ENCODE assay signal across 8 mouse cellular contexts in genomic region chr4:141809850-141810464, GRCm38 (mm10). TPM values are rescaled to one million over a fixed set of nuclear protein-coding genes. Genes with fewer than 3 reads are reported as not detected.
DNase-seq lines count a peak whose midpoint lies in the region; ATAC-seq lines count a peak whose summit lies in the region.

No protein-coding gene starts in this region.

- peak; percentile 64 for DNase-seq in forebrain, embryonic 11.5 days (ENCODE audit: low spot score)
- DNase-seq in thymus, postnatal 14 days, result peak; percentile 37
- no peak for DNase-seq in thymus, adult 18-20 months
- peak; percentile 61 for DNase-seq in hindbrain, embryonic 14.5 days (ENCODE audit: low spot score)
- no peak for DNase-seq in gastrocnemius, postnatal 4 days (ENCODE audit: low spot score in 2 of 2)
- no peak for DNase-seq in cerebellum, adult 11-12 months

- 83% methylated on average over 8 of the region's 8 CpGs for WGBS in forebrain, embryonic 11.5 days
- 79% methylated on average over 8 of the region's 8 CpGs for WGBS in forebrain, embryonic 12.5 days
- WGBS in hindbrain, embryonic 14.5 days, result 80% methylated on average over 8 of the region's 8 CpGs
- 75% methylated on average over 8 of the region's 8 CpGs for WGBS in midbrain, embryonic 12.5 days

- no peak overlapping the region for H3K4me2 ChIP-seq in forebrain, embryonic 11.5 days (ENCODE audit: low read depth, low read length, severe bottlenecking)
- H3K4me2 ChIP-seq in forebrain, embryonic 12.5 days, result no peak overlapping the region
- no peak overlapping the region for H3K4me2 ChIP-seq in hindbrain, embryonic 14.5 days (replicated peaks)
- no peak overlapping the region for H3K4me2 ChIP-seq in midbrain, embryonic 12.5 days (replicated peaks)

- no peaks in the 10 kb centered on the region; the same call in 1 of the 2 replicates for H3K36me3 ChIP-seq in forebrain, embryonic 11.5 days (ENCODE audit: control insufficient read depth, insufficient read depth, low read length)
- H3K36me3 ChIP-seq in forebrain, embryonic 12.5 days (replicated peaks), result peaks cover 91% of the 10 kb centered on the region
- peaks cover 96% of the 10 kb centered on the region for H3K36me3 ChIP-seq in hindbrain, embryonic 14.5 days (replicated peaks; ENCODE audit: control insufficient read depth, insufficient read depth)
- H3K36me3 ChIP-seq in midbrain, embryonic 12.5 days, result peaks cover 89% of the 10 kb centered on the region

- no peak overlapping the region for H3K27ac ChIP-seq in forebrain, embryonic 11.5 days (ENCODE audit: low read depth, low read length)
- no peak overlapping the region for H3K27ac ChIP-seq in forebrain, embryonic 12.5 days
- no peak overlapping the region for H3K27ac ChIP-seq in hindbrain, embryonic 14.5 days
- H3K27ac ChIP-seq in midbrain, embryonic 12.5 days (replicated peaks), result 0 out of 2 replicates have a peak overlapping the region, but pooled peaks have one; percentile 20

- H3K27me3 ChIP-seq in forebrain, embryonic 11.5 days (ENCODE audit: control insufficient read depth, insufficient read depth, low read length), result no peaks in the 10 kb centered on the region
- H3K27me3 ChIP-seq in forebrain, embryonic 12.5 days, result no peaks in the 10 kb centered on the region
- H3K27me3 ChIP-seq in hindbrain, embryonic 14.5 days (ENCODE audit: control insufficient read depth, insufficient read depth, low read length), result no peaks in the 10 kb centered on the region
- H3K27me3 ChIP-seq in midbrain, embryonic 12.5 days, result no peaks in the 10 kb centered on the region

- no peak for ATAC-seq in forebrain, embryonic 11.5 days (replicated peaks; ENCODE audit: low FRiP score)
- no peak for ATAC-seq in forebrain, embryonic 12.5 days (ENCODE audit: low FRiP score)
- peak; percentile 66; the same call in 1 of the 2 replicates for ATAC-seq in hindbrain, embryonic 14.5 days (ENCODE audit: low FRiP score)
- peak; percentile 58; the same call in 1 of the 2 replicates for ATAC-seq in midbrain, embryonic 12.5 days (ENCODE audit: low FRiP score, low read depth)

- no peaks in the 10 kb centered on the region for H3K4me1 ChIP-seq in forebrain, embryonic 11.5 days (replicated peaks; ENCODE audit: control insufficient read depth, insufficient read depth, low read length)
- no peaks in the 10 kb centered on the region for H3K4me1 ChIP-seq in forebrain, embryonic 12.5 days
- no peaks in the 10 kb centered on the region for H3K4me1 ChIP-seq in hindbrain, embryonic 14.5 days (replicated peaks; ENCODE audit: control insufficient read depth, insufficient read depth, low read length)
- no peaks in the 10 kb centered on the region for H3K4me1 ChIP-seq in midbrain, embryonic 12.5 days

- no peak overlapping the region for H3K9ac ChIP-seq in forebrain, embryonic 11.5 days (ENCODE audit: low read length)
- H3K9ac ChIP-seq in forebrain, embryonic 12.5 days, result no peak overlapping the region
- no peak overlapping the region for H3K9ac ChIP-seq in hindbrain, embryonic 14.5 days
- H3K9ac ChIP-seq in midbrain, embryonic 12.5 days (replicated peaks), result no peak overlapping the region

- no peaks in the 10 kb centered on the region for H3K9me3 ChIP-seq in forebrain, embryonic 11.5 days (ENCODE audit: control insufficient read depth, low read length)
- no peaks in the 10 kb centered on the region for H3K9me3 ChIP-seq in forebrain, embryonic 12.5 days
- H3K9me3 ChIP-seq in hindbrain, embryonic 14.5 days (ENCODE audit: control insufficient read depth, low read length), result no peaks in the 10 kb centered on the region
- no peaks in the 10 kb centered on the region for H3K9me3 ChIP-seq in midbrain, embryonic 12.5 days

- no peak overlapping the region for H3K4me3 ChIP-seq in forebrain, embryonic 11.5 days (ENCODE audit: low read depth, low read length)
- no peak overlapping the region for H3K4me3 ChIP-seq in forebrain, embryonic 12.5 days (replicated peaks)
- H3K4me3 ChIP-seq in hindbrain, embryonic 14.5 days (replicated peaks; ENCODE audit: low read length), result no peak overlapping the region
- no peak overlapping the region for H3K4me3 ChIP-seq in midbrain, embryonic 12.5 days

RNA-seq across cellular contexts. Expression of gene Cela2a, which starts 16.0 kb away (rescaled TPM):
- not detected in 2 replicates for polyA plus RNA-seq in forebrain, embryonic 11.5 days (2014; fragmentation: Nextera tagmentation; extraction: Ambion mirVana)
- not detected in 2 replicates for polyA plus RNA-seq in forebrain, embryonic 12.5 days (2016; fragmentation: Nextera tagmentation; extraction: Ambion mirVana)
- not detected in 2 replicates for polyA plus RNA-seq in hindbrain, embryonic 14.5 days (2014; fragmentation: Nextera tagmentation; extraction: Ambion mirVana)
- polyA plus RNA-seq in midbrain, embryonic 12.5 days (2016; fragmentation: Nextera tagmentation; extraction: Ambion mirVana), result not detected in 2 replicates
- not detected for total RNA-seq in gastrocnemius, postnatal 4 days (2021)

RNA-seq across cellular contexts. Expression of gene Casp9, which starts 16.5 kb away (rescaled TPM):
- polyA plus RNA-seq in forebrain, embryonic 11.5 days (2014; fragmentation: Nextera tagmentation; extraction: Ambion mirVana), result 20.4 and 21.2 TPM in 2 replicates
- 20.1 and 20.4 TPM in 2 replicates for polyA plus RNA-seq in forebrain, embryonic 12.5 days (2016; fragmentation: Nextera tagmentation; extraction: Ambion mirVana)
- 17.6 and 18.7 TPM in 2 replicates for polyA plus RNA-seq in hindbrain, embryonic 14.5 days (2014; fragmentation: Nextera tagmentation; extraction: Ambion mirVana)
- 24.9 and 27.0 TPM in 2 replicates for polyA plus RNA-seq in midbrain, embryonic 12.5 days (2016; fragmentation: Nextera tagmentation; extraction: Ambion mirVana)
- total RNA-seq in gastrocnemius, postnatal 4 days (2021), result 10 to 100 TPM in 1 of 2 experiments, 1 to 10 TPM in 1; 9.3 to 10.8 TPM

RNA-seq across cellular contexts. Expression of gene Dnajc16, which starts 19.2 kb away (rescaled TPM):
- polyA plus RNA-seq in forebrain, embryonic 11.5 days (2014; fragmentation: Nextera tagmentation; extraction: Ambion mirVana), result 4.2 and 4.3 TPM in 2 replicates
- 6.5 and 6.7 TPM in 2 replicates for polyA plus RNA-seq in forebrain, embryonic 12.5 days (2016; fragmentation: Nextera tagmentation; extraction: Ambion mirVana)
- polyA plus RNA-seq in hindbrain, embryonic 14.5 days (2014; fragmentation: Nextera tagmentation; extraction: Ambion mirVana), result 5.5 and 6.3 TPM in 2 replicates
- 6.7 and 6.8 TPM in 2 replicates for polyA plus RNA-seq in midbrain, embryonic 12.5 days (2016; fragmentation: Nextera tagmentation; extraction: Ambion mirVana)
- total RNA-seq in gastrocnemius, postnatal 4 days (2021), result 10 to 100 TPM; 10.5 to 10.9 TPM

RNA-seq across cellular contexts. Expression of gene Ctrc, which starts 36.2 kb away (rescaled TPM):
- polyA plus RNA-seq in forebrain, embryonic 11.5 days (2014; fragmentation: Nextera tagmentation; extraction: Ambion mirVana), result not detected in 2 replicates
- not detected in 2 replicates for polyA plus RNA-seq in forebrain, embryonic 12.5 days (2016; fragmentation: Nextera tagmentation; extraction: Ambion mirVana)
- not detected in 2 replicates for polyA plus RNA-seq in hindbrain, embryonic 14.5 days (2014; fragmentation: Nextera tagmentation; extraction: Ambion mirVana)
- polyA plus RNA-seq in midbrain, embryonic 12.5 days (2016; fragmentation: Nextera tagmentation; extraction: Ambion mirVana), result not detected in 2 replicates
- total RNA-seq in gastrocnemius, postnatal 4 days (2021), result not detected

Comparison
In these comparisons a context has a peak if more than half of its experiments do, and no peak if none do; other contexts are left out.
1. DNase-seq: peak in forebrain, embryonic 11.5 days (single experiment), thymus, postnatal 14 days (single experiment) and hindbrain, embryonic 14.5 days (single experiment); none in thymus, adult 18-20 months (0 of 2), gastrocnemius, postnatal 4 days (0 of 2) and cerebellum, adult 11-12 months (single experiment).
2. ATAC-seq: peak in hindbrain, embryonic 14.5 days (single experiment) and midbrain, embryonic 12.5 days (single experiment); none in forebrain, embryonic 11.5 days (single experiment) and forebrain, embryonic 12.5 days (single experiment).